Mouse (Mus musculus) lung, postnatal 25 days (tissue): ENCODE results near the gene Pcolce.

Source experiments
- DNase-seq: peaks from one replicate; pipeline ENCODE4 v3.0.0; 2022; ENCODE audit warnings: low spot score

The Pcolce gene

DNA sequence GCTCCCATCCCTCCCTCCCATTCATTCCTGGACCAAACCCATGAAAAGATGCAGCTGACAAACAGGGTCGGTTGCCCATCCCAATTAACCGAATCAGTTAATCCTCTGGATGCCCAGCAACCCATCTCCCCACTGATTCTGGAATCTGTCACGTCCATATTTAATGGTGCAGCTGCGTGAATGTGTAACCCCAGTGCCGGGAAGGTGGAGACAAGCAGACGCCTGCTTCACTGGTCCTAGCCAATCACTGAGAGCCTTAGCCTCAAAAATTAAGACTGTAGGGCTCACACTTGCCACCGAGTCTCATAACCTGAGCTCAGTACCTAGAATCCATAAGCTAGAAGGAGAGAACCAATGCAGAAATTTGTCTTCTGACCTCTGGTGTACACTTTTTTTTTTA is 17.7 kb downstream of the Pcolce start:
- no peak for DNase-seq

DNA sequence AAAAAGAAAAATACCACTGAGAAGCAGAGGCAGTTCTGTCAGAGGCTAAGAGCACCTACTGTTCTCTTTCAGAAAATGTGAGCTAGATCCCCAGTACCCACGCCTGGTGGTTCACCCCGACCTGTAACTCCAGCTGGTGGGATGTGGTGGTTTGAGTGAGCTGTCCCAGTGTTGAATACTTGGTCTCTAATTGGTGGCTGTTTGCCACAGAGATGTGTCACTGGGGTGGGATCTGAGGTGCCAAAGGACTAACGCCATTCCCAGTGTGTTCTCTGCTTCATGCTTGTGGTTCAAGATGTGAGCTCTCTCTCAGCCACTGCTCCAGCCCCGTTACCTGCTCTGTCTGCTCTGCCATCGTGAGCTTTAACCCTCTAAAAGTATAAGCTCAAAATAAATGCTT is 23.1 kb downstream of the Pcolce start:
- no peak for DNase-seq

DNA sequence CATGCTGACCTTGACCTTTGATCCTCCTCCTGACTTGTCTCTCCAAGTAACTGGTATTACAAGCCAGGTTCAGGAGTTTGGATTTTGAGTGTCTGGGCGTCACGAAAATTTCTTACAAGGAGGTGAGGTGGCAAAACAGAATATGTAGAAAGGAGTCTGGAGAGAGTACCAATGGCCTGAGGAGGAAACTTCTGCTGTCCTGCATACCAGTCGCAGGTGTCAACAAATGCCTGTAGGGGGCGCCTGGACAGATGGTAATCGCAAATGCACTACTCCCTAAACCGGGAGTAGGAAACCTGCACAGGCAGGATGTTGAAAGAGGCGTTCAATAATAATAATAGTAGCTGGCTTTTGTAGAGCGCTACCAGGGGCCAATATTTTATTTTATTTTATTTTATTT is 28.6 kb downstream of the Pcolce start:
- DNase-seq, result peak; percentile 84

DNA sequence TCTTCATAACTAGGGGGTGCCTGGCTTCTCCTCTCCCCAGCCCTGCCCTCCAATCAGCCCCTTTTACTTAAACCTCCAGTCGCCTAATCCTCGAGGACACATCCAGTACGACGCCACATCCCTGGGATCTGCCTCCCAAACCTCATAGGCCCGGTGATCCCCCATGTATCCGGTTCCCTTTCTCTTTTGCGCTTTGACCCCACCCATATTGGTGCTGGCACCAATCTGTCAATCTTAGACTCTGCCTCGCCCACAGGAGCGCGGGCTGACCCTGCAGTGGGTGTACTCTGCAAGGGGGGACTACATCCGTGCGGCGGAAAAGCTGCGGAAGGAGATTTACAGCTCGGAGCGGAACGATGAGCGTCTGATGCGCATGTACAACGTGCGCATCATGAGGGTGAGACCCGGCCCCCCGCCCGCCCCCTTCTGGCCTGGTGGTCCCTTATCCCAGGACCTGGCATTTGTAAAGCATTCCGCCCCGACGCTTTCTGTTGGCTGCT is 29.9 kb downstream of the Pcolce start:
- DNase-seq, result no peak

DNA sequence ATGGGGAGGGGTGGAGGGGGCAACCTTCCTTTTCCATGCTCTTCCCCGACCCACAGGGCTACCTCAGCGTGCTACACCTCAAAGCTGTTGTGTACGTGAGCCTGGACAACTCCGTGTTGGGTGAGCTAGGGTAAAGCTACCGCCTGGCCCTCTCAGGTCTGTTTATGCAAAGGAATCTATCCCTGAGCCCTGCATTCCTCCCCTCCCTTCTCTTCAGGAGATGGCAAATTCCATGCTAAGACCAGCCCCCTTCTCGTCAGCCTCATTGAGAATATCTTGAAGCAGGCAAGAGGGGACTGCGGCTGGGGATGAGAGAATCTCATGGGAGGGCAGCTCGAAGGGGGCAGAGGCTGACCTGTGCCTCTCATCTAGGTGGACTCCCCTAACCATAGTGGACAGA is 30.9 kb downstream of the Pcolce start:
- peak; percentile 18 for DNase-seq

DNA sequence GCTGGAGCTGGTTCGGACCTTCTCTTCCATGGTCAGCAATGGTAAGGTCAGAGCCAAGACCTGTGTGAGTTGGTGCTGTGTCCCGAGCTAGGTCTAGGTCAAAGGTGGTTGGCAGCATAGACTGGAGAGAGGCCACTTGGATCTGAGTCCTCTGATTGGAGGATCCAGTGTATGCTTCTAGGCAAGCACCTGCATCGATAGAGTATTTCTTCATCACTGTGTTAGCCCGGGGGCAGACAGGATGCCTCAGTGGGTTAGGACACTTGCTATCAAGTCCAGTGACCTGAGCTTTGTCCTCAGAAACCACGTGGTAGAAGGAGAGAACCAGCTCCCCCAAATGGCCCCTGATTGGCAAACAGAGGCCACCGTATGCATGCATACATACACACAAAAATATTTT is 33.3 kb downstream of the Pcolce start:
- DNase-seq, result no peak

- DNase-seq, result peak; percentile 35
These were observed 39.1 kb downstream of the Pcolce start for GRCm38 (mm10) chr5:137574470-137574901.

DNA sequence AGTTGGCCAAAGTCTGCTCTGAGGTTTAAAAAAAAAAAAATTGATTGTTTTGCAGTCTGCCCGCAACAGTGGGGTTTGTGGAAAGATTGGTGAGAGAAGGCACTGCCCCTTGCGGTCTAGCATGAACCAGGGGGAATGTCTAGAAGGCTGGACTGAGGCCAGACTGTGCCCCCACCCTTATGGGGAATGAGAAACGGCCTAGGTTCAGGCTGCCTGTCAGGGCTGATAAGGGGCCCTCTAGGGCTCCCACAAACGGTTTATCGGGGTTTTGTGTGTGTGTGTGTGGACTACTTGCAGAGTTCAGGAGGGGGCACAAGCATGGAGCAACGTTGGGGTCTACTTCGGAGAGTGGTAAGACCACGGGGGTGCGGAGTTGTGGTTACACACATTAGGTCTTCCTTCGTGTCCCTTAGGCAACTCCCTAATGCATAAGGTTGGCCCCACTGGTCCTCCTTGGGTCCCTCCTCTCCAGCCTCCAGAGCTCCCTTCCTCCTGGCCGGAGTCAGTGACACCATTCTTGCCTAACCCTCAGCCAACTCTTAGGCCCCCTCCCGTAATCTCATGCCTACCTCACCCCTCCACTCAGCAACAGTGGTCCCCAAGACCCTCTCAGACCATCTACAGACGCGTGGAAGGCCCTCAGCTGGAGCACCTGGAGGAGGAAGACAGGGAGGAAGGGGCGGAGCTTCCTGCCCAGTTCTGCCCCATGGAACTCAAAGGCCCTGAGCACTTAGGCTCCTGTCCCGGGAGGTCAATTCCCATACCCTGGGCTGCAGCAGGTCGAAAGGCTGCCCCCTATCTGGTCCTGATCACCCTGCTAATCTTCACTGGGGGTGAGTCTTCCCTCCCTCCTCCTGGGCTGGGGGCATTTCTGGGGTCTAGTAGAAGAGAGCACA is 42.6 kb downstream of the Pcolce start:
- no peak for DNase-seq

DNA sequence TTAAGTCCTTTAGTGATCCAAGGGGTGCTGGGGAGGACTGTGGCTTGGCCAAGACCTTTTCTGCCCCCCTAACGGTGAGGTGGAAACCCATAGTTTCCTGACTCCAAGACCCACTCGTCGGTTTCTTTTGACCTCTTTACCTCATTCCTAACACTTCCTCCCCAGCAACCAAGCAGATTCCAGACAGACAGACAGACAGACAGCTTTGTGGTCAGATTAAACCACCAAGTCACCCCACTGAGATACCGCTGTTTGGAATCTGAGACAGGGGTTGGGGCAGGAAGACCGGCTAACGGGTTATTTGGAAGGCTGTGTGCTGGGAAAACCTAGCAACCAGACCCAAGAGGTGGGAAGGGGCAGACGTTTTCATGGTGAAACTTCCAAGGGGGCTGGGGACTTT is 43.4 kb downstream of the Pcolce start:
- no peak for DNase-seq

- DNase-seq, result peak; percentile 57
These were observed 43.9 kb downstream of the Pcolce start, which contains the start of gene Tfr2 for GRCm38 (mm10) chr5:137569665-137570064. Gene Tfr2, plus strand, starts transcription at chr5:137569840.

DNA sequence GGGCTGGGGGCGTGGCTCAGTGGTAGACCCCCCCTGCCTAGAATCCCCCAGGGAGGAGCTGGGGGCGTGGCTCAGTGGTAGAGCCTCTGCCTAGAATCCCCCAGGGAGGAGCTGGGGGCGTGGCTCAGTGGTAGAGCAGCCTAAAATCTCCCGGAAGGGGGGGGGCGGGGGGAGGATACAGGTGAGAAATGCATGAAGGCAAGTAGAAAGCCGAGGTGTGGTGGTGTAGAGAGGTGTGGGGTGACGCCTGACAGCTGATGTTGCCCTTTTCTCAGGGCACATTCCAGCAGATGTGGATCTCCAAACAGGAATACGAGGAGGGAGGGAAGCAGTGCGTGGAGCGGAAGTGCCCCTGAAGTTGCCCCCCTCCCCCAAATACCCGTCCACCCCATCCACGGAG is 44.6 kb downstream of the Pcolce start:
- no peak for DNase-seq

GRCm38 (mm10) chr5:137568223-137568798 is 45.3 kb downstream of the Pcolce start:
- no peak for DNase-seq

GRCm38 (mm10) chr5:137566416-137566815 is 47.2 kb downstream of the Pcolce start:
- DNase-seq, result no peak

- DNase-seq, result no peak
These were observed 47.8 kb downstream of the Pcolce start for GRCm38 (mm10) chr5:137565744-137566143.

DNA sequence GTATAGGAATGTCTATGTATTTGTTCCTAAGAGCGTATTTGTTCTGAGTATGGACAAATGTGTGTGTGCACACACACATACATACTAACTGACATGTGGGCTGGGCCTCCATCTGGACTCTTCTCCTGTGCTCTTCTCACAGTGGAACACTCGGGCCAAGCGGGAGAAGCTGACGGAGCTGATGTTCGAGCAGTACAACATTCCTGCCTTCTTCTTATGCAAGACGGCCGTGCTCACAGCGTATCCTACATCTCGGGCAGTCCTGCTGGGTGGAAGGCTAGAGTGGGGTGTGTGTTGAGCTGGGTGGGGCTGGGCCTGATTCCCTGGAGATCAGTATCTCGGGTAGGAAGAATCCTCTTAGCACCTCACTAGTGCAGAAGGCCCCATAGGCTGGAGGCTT is 50.6 kb downstream of the Pcolce start:
- no peak for DNase-seq

DNA sequence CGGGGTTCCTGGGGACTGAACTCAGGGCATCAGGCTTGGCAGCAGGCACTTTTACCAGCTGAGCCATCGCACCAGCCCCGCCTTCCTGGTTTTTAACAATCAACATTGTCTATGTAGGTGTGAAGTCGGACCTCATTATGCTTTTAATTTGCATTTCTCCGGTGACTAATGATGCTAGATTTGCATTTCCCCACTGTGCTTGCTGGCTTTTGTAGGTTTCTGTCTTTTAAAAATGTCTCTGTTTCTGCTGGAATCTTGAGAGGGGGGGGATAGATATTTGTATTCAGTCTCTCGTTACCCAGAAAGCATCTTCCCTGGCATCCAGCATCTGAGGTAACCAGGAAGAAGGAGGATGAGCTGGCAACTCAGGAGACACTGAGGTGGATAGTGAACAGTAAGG is 52.0 kb downstream of the Pcolce start:
- DNase-seq, result no peak
